Mouse (Mus musculus) central nervous system, embryonic 11.5 days (tissue): Measurements from ENCODE around the gene Rps29. TPM values are rescaled to one million over a fixed set of nuclear protein-coding genes. Genes with fewer than 3 reads are reported as not detected.

Experiments
- polyA plus RNA-seq: library from polyadenylated mRNA; depleted of rRNA; stranded (reverse); fragments of >200 nt; gene quantifications from 2 replicates; pipeline ENCODE4 v1.2.3, GENCODE M21; 2012; rRNA removed

The Rps29 gene
- polyA plus RNA-seq: 1,183 and 2,440 TPM in 2 replicates

DNA sequence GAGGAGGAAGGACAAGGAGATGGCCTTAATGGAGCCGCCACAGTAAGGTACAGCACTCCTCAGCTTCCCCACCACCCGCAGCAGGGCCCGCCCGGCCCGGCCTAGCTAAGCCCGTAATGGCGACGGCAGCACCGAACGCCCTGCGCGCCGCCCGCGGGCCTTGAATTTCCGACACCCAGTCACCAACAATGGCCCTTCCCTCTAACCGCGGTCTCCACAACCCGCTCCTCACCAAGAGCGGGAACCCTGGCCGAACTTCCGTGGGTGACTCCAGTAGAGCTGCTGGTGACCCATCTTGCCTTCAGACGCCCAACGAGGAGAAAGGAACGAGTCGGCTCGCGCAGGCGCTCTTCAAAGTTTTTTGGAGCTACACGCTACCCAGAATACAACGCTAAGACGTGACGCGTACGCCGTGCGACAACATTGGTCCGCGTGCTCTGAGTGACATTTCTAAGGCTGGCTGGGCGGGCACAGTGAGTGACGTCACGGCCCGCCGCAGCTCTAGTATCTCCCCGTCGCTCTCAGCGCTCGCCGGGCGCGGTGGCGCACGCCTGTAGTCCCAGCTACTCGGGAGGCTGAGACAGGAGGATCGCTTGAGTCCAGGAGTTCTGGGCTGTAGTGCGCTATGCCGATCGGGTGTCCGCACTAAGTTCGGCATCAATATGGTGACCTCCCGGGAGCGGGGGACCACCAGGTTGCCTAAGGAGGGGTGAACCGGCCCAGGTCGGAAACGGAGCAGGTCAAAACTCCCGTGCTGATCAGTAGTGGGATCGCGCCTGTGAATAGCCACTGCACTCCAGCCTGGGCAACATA, at the start of gene Rps29:
Rps29 (minus strand) TSS at position 422 of the 813 bp plus-strand sequence.

GRCm38 (mm10) chr12:69204052-69204833, 45.3 kb upstream of the Rps29 start, which contains the start of gene Gm49384:
Gene Gm49384, minus strand, starts transcription at chr12:69204267.

DNA sequence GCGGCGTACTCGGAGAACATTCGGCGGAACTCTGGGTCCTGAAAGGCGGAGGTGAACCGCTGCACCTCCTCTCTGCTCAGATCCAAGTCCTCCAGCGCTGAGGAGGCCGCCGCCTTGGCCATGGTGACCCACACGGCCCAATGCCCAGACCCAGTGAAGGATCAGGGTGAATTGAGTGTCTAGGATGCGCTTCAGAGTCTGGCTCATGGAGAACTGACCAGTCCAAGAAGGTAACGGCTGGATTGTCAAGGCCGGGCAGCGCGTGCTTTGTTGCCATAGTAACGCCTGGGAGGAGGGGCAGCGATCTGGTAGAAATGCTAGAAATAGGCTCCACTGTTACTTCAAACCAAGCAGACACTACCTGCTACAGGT, 39.2 kb upstream of the Rps29 start, which contains the start of gene Dnaaf2:
Dnaaf2 (minus strand) TSS at position 266 of the 372 bp plus-strand sequence.

GRCm38 (mm10) chr12:69196444-69197377, 37.7 kb upstream of the Rps29 start, which contains the start of gene Gm49383:
Gene Gm49383, minus strand, starts transcription at chr12:69197104.

GRCm38 (mm10) chr12:69183583-69184308, 24.8 kb upstream of the Rps29 start, which contains the start of the genes Rpl36al and Mgat2:
Gene Rpl36al, minus strand, starts transcription at chr12:69184083.
Gene Mgat2, plus strand, starts transcription at chr12:69184157.

DNA sequence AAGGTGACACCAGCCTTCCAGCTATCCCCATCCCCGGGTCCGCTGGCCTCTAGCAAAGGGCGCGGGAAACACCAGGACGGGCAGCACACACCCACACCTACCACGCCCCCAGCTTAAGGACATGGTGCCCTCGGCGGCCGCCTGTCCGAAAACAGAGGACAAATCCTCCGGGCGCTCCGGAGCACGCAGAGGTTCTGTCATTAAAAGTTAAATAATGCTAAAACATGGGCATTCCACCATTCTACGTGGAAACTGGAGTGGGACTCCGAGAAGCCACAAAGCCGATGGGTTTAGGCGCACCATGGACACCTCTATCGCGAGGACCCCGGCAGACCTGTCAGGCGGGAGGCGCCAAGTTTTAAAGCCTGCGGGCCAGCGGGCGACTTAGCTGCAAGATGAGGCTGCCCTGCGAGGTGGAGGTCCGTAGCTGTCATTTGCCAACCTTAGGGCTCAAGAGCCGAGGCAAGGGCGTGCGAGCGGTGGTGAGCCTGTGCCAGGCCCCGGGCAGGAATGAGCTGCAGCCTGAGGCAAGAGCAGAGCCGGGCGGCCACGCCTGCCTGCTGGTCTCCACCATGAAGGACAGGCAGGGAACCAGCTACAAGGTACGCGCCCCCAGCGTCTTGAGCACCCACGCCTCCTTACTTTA, 9.6 kb upstream of the Rps29 start, which contains the start of gene Lrr1:
Lrr1 (plus strand) TSS at position 354 of the 646 bp plus-strand sequence.

Other genes with a start within 250 kb of the Rps29 start
- 18.2 and 28.2 TPM in 2 replicates for gene Lrr1, start 9.6 kb upstream of the Rps29 start, polyA plus RNA-seq
- gene Rpl36al, start 24.9 kb upstream of the Rps29 start, polyA plus RNA-seq: 616 and 663 TPM in 2 replicates
- 20.3 and 21.5 TPM in 2 replicates for gene Mgat2, start 25.0 kb upstream of the Rps29 start, polyA plus RNA-seq
- gene Gm49383, start 37.9 kb upstream of the Rps29 start, polyA plus RNA-seq: 9.7 and 17.6 TPM in 2 replicates
- 7.2 and 9.8 TPM in 2 replicates for gene Dnaaf2, start 39.2 kb upstream of the Rps29 start, polyA plus RNA-seq
- 14.6 and 18.5 TPM in 2 replicates for gene Gm49384, start 45.1 kb upstream of the Rps29 start, polyA plus RNA-seq
- gene Pole2, start 69.0 kb upstream of the Rps29 start, polyA plus RNA-seq: 21.5 and 37.2 TPM in 2 replicates
- 1.5 and 2.0 TPM in 2 replicates for gene Klhdc1, start 82.0 kb upstream of the Rps29 start, polyA plus RNA-seq
- gene Klhdc2, start 137.5 kb upstream of the Rps29 start, polyA plus RNA-seq: 123 and 152 TPM in 2 replicates
- 39.4 and 48.0 TPM in 2 replicates for gene Nemf, start 198.0 kb upstream of the Rps29 start, polyA plus RNA-seq
- 72.5 and 100 TPM in 2 replicates for gene Arf6, start 213.0 kb upstream of the Rps29 start, polyA plus RNA-seq
- gene Gm9887, start 213.3 kb upstream of the Rps29 start, polyA plus RNA-seq: 0.22 and 0.74 TPM in 2 replicates